Mouse (Mus musculus): Measurements from ENCODE around the gene Zbtb37. TPM values are rescaled to one million over a fixed set of nuclear protein-coding genes. Genes with fewer than 3 reads are reported as not detected.
"Not testable (repeated sequence)": the region's sequence is repeated elsewhere in the genome, so short reads cannot be mapped to it uniquely, and the experiment has no call there.

Gene Zbtb37
- polyA plus RNA-seq, 1 experiment = 15.5 TPM

GRCm38 (mm10) chr1:161030058-161030457 lies 4.6 kb downstream of the Zbtb37 start:
- Histone ChIP-seq H3K9me3 (replicated peaks; ENCODE audit: control insufficient read depth, insufficient read depth, low read length, poor library complexity, severe bottlenecking) (no peaks in the 10 kb centered on the region), H3K4me1 (ENCODE audit: control insufficient read depth, insufficient read depth, low read length) (no peaks in the 10 kb centered on the region), H3K27me3 (ENCODE audit: control insufficient read depth, insufficient read depth, low read length, poor library complexity, severe bottlenecking) (no peaks in the 10 kb centered on the region), H3K9ac (ENCODE audit: low read depth, poor library complexity, severe bottlenecking) (no peak overlapping the region), H3K4me3 (ENCODE audit: low read depth, low read length) (no peak overlapping the region), H3K27ac (ENCODE audit: insufficient read depth, low read length) (no peak overlapping the region), H3K36me3 (ENCODE audit: control insufficient read depth, insufficient read depth, low read length, poor library complexity, severe bottlenecking) (peaks cover 20% of the 10 kb centered on the region)
- TF ChIP-seq POLR2A (IDR thresholded peaks at IDR 0.05; ENCODE audit: insufficient read depth, low read length) (no peak), CTCF (IDR thresholded peaks at IDR 0.05; ENCODE audit: low read depth, low read length) (no peak)

- H3K36me3 ChIP-seq (ENCODE audit: control insufficient read depth, insufficient read depth, low read length, poor library complexity, severe bottlenecking) = peaks cover 20% of the 10 kb centered on the region
- H3K27ac ChIP-seq (ENCODE audit: insufficient read depth, low read length); H3K9ac ChIP-seq (ENCODE audit: low read depth, poor library complexity, severe bottlenecking): not testable (repeated sequence)
These were observed 6.2 kb downstream of the Zbtb37 start for GRCm38 (mm10) chr1:161028427-161028826.

GRCm38 (mm10) chr1:161027196-161027595 lies 7.5 kb downstream of the Zbtb37 start:
- peaks cover 16% of the 10 kb centered on the region for H3K36me3 ChIP-seq (ENCODE audit: control insufficient read depth, insufficient read depth, low read length, poor library complexity, severe bottlenecking)
- H3K27ac ChIP-seq (ENCODE audit: insufficient read depth, low read length) = no peak overlapping the region
- H3K27me3 ChIP-seq (ENCODE audit: control insufficient read depth, insufficient read depth, low read length, poor library complexity, severe bottlenecking) = no peaks in the 10 kb centered on the region
- H3K4me3 ChIP-seq (ENCODE audit: low read depth, low read length) = no peak overlapping the region
- no peak overlapping the region for H3K9ac ChIP-seq (ENCODE audit: low read depth, poor library complexity, severe bottlenecking)
- H3K9me3 ChIP-seq (replicated peaks; ENCODE audit: control insufficient read depth, insufficient read depth, low read length, poor library complexity, severe bottlenecking) = no peaks in the 10 kb centered on the region
- no peaks in the 10 kb centered on the region for H3K4me1 ChIP-seq (ENCODE audit: control insufficient read depth, insufficient read depth, low read length)
- TF ChIP-seq POLR2A (IDR thresholded peaks at IDR 0.05; ENCODE audit: insufficient read depth, low read length) (no peak), CTCF (IDR thresholded peaks at IDR 0.05; ENCODE audit: low read depth, low read length) (no peak), EP300 (IDR thresholded peaks at IDR 0.05; ENCODE audit: insufficient read depth, low read depth, low read length) (no peak)

More at GRCm38 (mm10) chr1:161028427-161028826, 6.2 kb downstream of the Zbtb37 start:
- H3K9me3 ChIP-seq (replicated peaks; ENCODE audit: control insufficient read depth, insufficient read depth, low read length, poor library complexity, severe bottlenecking); H3K27me3 ChIP-seq (ENCODE audit: control insufficient read depth, insufficient read depth, low read length, poor library complexity, severe bottlenecking); H3K4me3 ChIP-seq (ENCODE audit: low read depth, low read length); H3K4me1 ChIP-seq (ENCODE audit: control insufficient read depth, insufficient read depth, low read length): not testable (repeated sequence)

- no peak overlapping the region for H3K27ac ChIP-seq (ENCODE audit: insufficient read depth, low read length)
These were observed 9.0 kb downstream of the Zbtb37 start for GRCm38 (mm10) chr1:161025410-161026210.

GRCm38 (mm10) chr1:161020051-161020450 lies 14.6 kb downstream of the Zbtb37 start:
- no peak for TF ChIP-seq POLR2A (IDR thresholded peaks at IDR 0.05; ENCODE audit: insufficient read depth, low read length)
- no peak for TF ChIP-seq CTCF (IDR thresholded peaks at IDR 0.05; ENCODE audit: low read depth, low read length)
- TF ChIP-seq EP300 (IDR thresholded peaks at IDR 0.05; ENCODE audit: insufficient read depth, low read depth, low read length) = no peak
- H3K4me1 ChIP-seq (ENCODE audit: control insufficient read depth, insufficient read depth, low read length) = no peaks in the 10 kb centered on the region
- H3K9ac ChIP-seq (ENCODE audit: low read depth, poor library complexity, severe bottlenecking) = no peak overlapping the region
- H3K4me3 ChIP-seq (ENCODE audit: low read depth, low read length) = no peak overlapping the region
- H3K36me3 ChIP-seq (ENCODE audit: control insufficient read depth, insufficient read depth, low read length, poor library complexity, severe bottlenecking) = peaks cover 13% of the 10 kb centered on the region
- no peaks in the 10 kb centered on the region for H3K9me3 ChIP-seq (replicated peaks; ENCODE audit: control insufficient read depth, insufficient read depth, low read length, poor library complexity, severe bottlenecking)
- H3K27me3 ChIP-seq (ENCODE audit: control insufficient read depth, insufficient read depth, low read length, poor library complexity, severe bottlenecking) = no peaks in the 10 kb centered on the region
- H3K27ac ChIP-seq (ENCODE audit: insufficient read depth, low read length) = no peak overlapping the region

More at GRCm38 (mm10) chr1:161025410-161026210, 9.0 kb downstream of the Zbtb37 start:
- no peaks in the 10 kb centered on the region for H3K27me3 ChIP-seq (ENCODE audit: control insufficient read depth, insufficient read depth, low read length, poor library complexity, severe bottlenecking)
- no peak overlapping the region for H3K9ac ChIP-seq (ENCODE audit: low read depth, poor library complexity, severe bottlenecking)
- TF ChIP-seq CTCF (IDR thresholded peaks at IDR 0.05; ENCODE audit: low read depth, low read length) = no peak
- no peaks in the 10 kb centered on the region for H3K9me3 ChIP-seq (replicated peaks; ENCODE audit: control insufficient read depth, insufficient read depth, low read length, poor library complexity, severe bottlenecking)
- no peaks in the 10 kb centered on the region for H3K4me1 ChIP-seq (ENCODE audit: control insufficient read depth, insufficient read depth, low read length)
- H3K4me3 ChIP-seq (ENCODE audit: low read depth, low read length) = no peak overlapping the region
- H3K36me3 ChIP-seq (ENCODE audit: control insufficient read depth, insufficient read depth, low read length, poor library complexity, severe bottlenecking) = peaks cover 5% of the 10 kb centered on the region

- Histone ChIP-seq H3K27me3 (ENCODE audit: control insufficient read depth, insufficient read depth, low read length, poor library complexity, severe bottlenecking) (no peaks in the 10 kb centered on the region), H3K36me3 (ENCODE audit: control insufficient read depth, insufficient read depth, low read length, poor library complexity, severe bottlenecking) (peaks cover 15% of the 10 kb centered on the region), H3K27ac (ENCODE audit: insufficient read depth, low read length) (no peak overlapping the region), H3K4me3 (ENCODE audit: low read depth, low read length) (no peak overlapping the region), H3K9ac (ENCODE audit: low read depth, poor library complexity, severe bottlenecking) (no peak overlapping the region), H3K9me3 (replicated peaks; ENCODE audit: control insufficient read depth, insufficient read depth, low read length, poor library complexity, severe bottlenecking) (no peaks in the 10 kb centered on the region), H3K4me1 (ENCODE audit: control insufficient read depth, insufficient read depth, low read length) (no peaks in the 10 kb centered on the region)
- TF ChIP-seq POLR2A (IDR thresholded peaks at IDR 0.05; ENCODE audit: insufficient read depth, low read length) = no peak
- TF ChIP-seq CTCF (IDR thresholded peaks at IDR 0.05; ENCODE audit: low read depth, low read length) = no peak
- TF ChIP-seq EP300 (IDR thresholded peaks at IDR 0.05; ENCODE audit: insufficient read depth, low read depth, low read length) = no peak
These were observed 18.3 kb downstream of the Zbtb37 start for GRCm38 (mm10) chr1:161016378-161016777.
